Mouse (Mus musculus) urinary bladder, adult 2 months (tissue): Measurements from ENCODE around the gene Ppp2r2d. TPM values are rescaled to one million over a fixed set of nuclear protein-coding genes. Genes with fewer than 3 reads are reported as not detected.

ENCODE experiments used
- DNase-seq: peaks from one replicate; pipeline ENCODE4 v3.0.0; 2022; ENCODE audit warnings: low spot score
- polyA plus RNA-seq: library from polyadenylated mRNA; depleted of rRNA; stranded (reverse); fragments of >200 nt; gene quantifications from 2 replicates; pipeline ENCODE4 v1.2.3, GENCODE M21; 2012; rRNA removed

The Ppp2r2d gene
- 36.9 and 38.5 TPM in 2 replicates for polyA plus RNA-seq

DNA sequence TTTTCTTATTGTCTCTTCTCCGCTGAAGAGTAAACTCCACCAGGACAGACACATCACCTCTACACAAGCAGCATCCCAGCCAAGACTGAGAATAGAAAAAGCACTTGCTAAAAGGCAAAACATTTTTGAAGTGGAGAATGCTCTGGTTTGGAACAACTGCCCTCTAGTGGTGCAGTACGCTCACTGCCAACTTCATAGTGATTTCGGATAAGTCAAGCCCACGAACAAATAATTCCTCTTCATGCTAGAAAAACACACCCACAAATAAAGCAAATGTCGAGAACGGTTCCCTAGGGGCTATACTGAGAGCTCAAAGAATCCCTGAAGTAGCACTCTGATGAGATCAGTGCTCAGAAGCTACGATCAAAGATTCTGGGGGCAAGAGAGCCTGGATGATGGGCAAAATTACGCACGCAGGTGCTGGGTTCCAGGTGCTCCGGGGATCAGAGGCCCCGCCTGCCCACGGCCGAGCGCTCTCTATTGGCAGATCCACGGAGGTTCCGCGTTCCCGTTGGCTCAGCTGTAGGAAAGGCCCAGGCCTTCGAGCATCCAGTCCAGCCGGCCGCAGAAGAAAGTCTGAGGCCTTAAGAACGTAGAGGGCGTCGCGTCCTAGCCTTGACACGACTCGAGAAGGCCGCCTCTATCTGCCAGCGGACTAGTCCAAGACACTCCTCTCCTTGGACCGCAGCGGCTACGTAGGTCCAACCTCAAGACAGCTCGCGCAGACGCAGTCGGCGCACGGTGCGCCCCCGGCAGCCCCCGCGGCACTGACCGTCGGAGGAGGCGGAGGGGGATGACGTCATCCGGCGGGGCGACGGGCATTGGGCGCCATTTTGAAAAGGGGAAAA lies at the start of gene Ppp2r2d, which contains the start of gene Mapk1ip1:
TSS of gene Ppp2r2d (plus strand) at position 536 of the 848 bp plus-strand sequence.
TSS of gene Mapk1ip1 (minus strand) at position 730 of the 848 bp plus-strand sequence.
- DNase-seq, result peak; percentile 97

GRCm38 (mm10) chr7:138803386-138803785 lies 42.5 kb upstream of the Ppp2r2d start:
- no peak for DNase-seq

DNA sequence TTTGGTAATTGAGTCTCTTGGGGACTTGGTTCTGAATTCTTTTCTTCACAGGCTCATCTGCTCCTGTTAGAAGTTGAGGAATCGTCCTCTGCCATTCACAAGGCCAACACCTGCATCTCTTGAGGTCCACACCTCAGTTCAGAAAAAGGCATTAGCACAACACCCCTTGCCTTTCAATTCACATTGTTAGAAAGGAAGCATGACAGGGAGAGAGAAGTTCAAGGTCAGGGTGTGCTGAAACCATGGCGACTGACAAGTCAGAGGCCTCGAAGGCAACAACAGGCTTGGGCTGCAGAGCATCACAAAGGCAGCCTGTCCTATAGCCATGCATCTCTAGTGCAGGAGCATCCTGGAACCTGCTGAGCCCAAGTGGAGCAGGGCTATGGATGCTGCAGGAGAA lies 38.7 kb upstream of the Ppp2r2d start:
- no peak for DNase-seq

DNA sequence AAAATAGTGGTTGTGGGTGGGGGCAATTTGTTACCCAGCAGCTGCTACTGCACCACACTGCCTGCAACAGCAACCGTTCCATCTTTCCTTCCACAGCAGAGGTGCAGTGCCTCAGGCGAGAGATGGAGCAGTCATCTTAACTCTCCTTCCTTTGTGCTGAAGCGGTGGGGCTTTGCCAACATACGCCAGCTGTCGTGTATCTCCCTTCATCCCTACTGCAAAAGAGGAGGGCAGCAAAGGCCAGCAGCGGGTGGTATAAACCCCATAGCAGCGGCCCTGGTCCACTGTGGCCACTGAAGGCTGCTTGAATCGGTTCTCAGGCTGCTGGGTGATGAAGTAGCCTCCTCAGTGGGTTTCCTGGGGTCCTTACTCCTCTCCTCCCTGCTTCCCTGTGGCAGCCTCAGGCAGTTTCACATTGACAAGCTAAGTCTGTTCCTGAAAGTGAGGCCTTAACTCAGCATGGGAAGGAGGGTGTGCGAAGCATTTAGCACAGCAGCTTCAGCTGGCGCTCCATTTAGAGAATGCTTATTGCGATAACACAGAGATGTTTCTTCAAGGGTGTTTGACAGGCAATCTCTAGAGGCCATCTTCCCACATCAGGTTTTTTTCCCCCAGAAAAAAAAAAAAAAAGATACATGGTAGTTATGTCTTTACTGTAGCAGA lies 32.5 kb upstream of the Ppp2r2d start:
- no peak for DNase-seq

- no peak for DNase-seq
Observed at GRCm38 (mm10) chr7:138818314-138818713, 27.6 kb upstream of the Ppp2r2d start.

- DNase-seq, result no peak
Observed at GRCm38 (mm10) chr7:138824423-138824822, 21.5 kb upstream of the Ppp2r2d start.

GRCm38 (mm10) chr7:138824995-138825756 lies 20.7 kb upstream of the Ppp2r2d start:
- no peak for DNase-seq

- DNase-seq, result peak; percentile 61
Observed at GRCm38 (mm10) chr7:138827812-138828211, 18.1 kb upstream of the Ppp2r2d start.

DNA sequence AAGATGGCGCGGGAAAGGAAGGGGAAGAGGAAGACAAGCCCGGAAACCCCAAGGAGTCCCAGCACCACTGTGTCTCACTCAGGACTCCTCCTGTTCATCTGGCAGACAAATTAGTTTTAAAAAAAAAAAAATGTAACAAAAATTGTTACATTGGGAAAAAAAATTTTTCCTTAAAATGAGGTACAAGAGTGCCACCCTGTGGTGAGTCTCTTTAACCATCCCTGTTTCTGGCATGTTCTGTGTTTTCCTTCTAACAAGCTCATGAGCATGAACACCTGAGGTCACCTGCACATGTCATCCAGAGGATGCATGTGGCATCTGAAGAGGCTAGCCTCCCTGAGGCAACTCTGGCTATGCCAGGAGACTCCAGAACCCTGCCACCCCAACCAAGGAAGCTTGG lies 10.9 kb upstream of the Ppp2r2d start:
- no peak for DNase-seq

GRCm38 (mm10) chr7:138840594-138841021 lies 5.3 kb upstream of the Ppp2r2d start:
- DNase-seq, result peak; percentile 42

- DNase-seq, result no peak
Observed at GRCm38 (mm10) chr7:138841436-138842151, 4.3 kb upstream of the Ppp2r2d start.

DNA sequence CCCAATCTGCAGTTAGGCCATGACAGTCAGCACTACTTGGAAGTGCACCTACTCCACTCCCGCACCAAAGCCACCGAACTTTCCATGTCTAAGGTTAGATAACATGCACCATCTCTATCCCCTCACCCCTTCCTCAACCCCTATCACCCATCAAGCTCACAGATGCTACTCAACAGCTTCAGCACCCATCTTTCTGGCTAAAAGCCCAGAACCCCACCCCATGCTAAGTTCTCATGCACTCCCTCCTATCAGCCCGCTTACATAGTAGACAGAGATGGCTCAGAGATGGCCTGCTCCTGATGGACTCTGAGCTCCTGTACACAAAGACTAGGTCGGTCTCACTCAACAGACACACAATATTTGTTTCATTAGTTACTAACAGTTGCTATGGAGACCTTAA lies 2.5 kb upstream of the Ppp2r2d start:
- no peak for DNase-seq

GRCm38 (mm10) chr7:138845111-138845510 lies 768 bp upstream of the Ppp2r2d start:
- DNase-seq, result no peak

DNA sequence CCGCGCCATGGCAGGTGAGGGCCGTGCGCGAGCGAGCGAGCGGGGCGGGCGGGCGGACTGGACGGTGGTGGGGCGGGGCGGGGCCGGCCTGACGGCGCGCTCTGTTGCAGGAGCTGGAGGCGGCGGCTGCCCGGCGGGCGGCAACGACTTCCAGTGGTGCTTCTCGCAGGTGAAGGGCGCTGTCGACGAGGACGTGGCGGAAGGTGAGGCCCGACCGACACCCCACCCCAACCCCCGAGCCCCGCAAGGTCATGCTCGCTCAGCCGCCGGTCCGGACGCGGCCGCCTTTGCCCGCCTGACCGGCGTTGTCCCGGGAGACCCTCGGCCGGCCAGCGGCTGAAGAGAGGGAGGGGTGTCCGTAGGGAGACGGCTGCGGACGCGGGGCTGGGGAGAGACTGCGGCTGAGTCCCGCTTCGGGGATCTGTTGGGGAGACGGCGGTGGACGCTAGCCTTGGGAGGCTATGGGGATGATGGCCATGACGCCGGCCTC lies 668 bp downstream of the Ppp2r2d start:
- no peak for DNase-seq

DNA sequence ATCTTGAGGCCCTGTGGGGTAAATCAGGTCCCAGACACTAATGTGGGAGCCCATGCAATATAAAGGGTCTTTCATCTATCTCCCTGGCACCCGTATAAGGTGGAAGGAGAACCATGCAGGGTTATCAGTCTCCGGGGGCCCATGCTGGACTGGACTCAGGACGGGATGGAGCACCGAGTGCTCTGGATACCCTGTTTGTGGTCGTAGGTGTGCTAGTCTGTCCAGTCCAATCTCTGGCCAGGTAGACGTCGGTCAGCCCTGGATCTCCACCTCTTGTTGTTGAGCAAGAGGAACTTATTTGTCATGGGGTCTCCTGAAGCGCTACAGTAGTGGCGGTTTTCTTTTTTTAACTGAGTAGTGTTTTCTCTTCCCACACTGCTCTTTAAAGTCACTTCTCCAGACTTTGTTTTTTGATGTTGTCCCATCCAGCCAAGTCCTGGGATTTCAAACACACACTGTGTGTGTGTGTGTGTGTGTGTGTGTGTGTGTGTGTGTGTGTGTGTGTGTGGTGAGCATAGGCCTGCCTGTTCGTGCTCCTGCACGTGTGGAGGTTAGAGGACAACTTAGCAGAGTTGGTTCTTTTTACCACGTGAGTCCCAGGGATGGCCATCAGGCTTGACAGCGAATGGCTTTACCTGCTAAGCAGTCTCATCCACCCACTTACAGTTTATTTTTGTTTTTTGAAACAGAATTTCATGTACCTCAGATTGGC lies 1.6 kb downstream of the Ppp2r2d start:
- no peak for DNase-seq

GRCm38 (mm10) chr7:138848028-138848920 lies 2.4 kb downstream of the Ppp2r2d start:
- no peak for DNase-seq

DNA sequence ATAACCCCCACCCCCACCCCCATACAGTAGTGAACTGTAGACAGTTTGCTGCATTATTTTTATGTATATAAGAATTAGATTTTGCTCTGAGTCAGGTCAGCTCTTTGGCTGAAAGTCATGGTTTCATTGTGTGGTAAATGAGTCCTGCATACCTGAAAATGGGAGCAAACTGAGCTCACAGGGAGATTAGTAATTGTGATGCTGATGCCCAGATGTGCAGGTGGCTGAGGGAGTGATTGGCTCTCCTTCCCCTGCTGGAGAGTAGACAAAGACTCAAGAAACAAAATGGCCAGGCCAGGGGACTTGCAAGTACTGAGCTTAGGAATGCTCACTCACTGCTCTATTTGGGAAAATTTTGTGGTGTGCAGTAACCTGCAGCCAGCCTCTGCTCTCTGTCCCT lies 4.2 kb downstream of the Ppp2r2d start:
- DNase-seq, result no peak

DNA sequence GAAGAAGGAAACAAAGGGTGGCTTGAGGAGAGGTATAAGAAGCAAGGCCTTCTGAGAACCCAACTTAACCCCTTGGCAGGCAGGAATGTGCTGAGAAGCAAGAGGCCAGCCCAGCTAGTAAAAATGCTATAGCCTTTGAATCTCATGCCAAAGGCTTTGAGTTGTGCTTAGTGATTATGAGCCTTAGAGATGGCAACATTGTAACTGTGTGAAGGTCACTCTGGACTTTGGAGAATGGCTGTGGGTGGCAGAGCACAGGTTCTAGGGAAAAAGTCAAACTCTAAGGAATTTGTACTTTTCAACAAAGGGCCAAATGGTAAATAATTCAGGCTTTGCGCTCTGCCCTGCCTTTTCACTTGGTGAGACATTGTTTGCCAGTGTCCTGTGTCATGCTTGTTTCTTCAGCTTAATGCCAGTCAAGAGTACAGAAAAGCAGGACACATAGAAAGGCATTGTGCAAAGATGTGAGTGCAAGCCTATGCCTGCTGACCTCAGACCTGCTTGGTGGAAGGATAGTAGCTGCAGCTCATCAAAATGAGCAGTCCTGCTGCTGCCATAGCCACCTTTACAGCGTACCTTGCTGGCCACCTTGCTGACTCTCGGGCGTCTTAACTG lies 7.6 kb downstream of the Ppp2r2d start:
- DNase-seq, result no peak

- no peak for DNase-seq
Observed at GRCm38 (mm10) chr7:138854201-138854600, 8.3 kb downstream of the Ppp2r2d start.
